Mouse (Mus musculus): ENCODE results near the gene Ccdc70. TPM values are rescaled to one million over a fixed set of nuclear protein-coding genes. Genes with fewer than 3 reads are reported as not detected.

The Ccdc70 gene
- total RNA-seq (2023): not detected

GRCm38 (mm10) chr8:21969475-21969874 is at the start of gene Ccdc70:
Gene Ccdc70, plus strand, starts transcription at chr8:21969775.

GRCm38 (mm10) chr8:21932610-21933009 is 37.0 kb upstream of the Ccdc70 start, which contains the start of gene Defb15:
Gene Defb15, minus strand, starts transcription at chr8:21932710.

GRCm38 (mm10) chr8:21938052-21938451 is 31.5 kb upstream of the Ccdc70 start, which contains the start of gene Defb35:
Gene Defb35, plus strand, starts transcription at chr8:21938352.

GRCm38 (mm10) chr8:21946462-21946861 is 23.1 kb upstream of the Ccdc70 start, which contains the start of gene Defb13:
Gene Defb13, plus strand, starts transcription at chr8:21946762.

GRCm38 (mm10) chr8:21958414-21958813 is 11.2 kb upstream of the Ccdc70 start, which contains the start of gene Fam90a1a:
Gene Fam90a1a, plus strand, starts transcription at chr8:21958714.

Other genes with a start within 250 kb of the Ccdc70 start
- gene Defa24, start 235.3 kb upstream of the Ccdc70 start, total RNA-seq (2023): not detected
- gene Defb50, start 146.2 kb upstream of the Ccdc70 start, total RNA-seq (2023): not detected
- not detected for gene Defb2, start 129.8 kb upstream of the Ccdc70 start, total RNA-seq (2023)
- gene Defb10, start 110.9 kb upstream of the Ccdc70 start, total RNA-seq (2023): not detected
- not detected for gene Defb9, start 84.4 kb upstream of the Ccdc70 start, total RNA-seq (2023)
- gene Defb11, start 63.4 kb upstream of the Ccdc70 start, total RNA-seq (2023): not detected
- not detected for gene Defb15, start 37.1 kb upstream of the Ccdc70 start, total RNA-seq (2023)
- not detected for gene Defb35, start 31.4 kb upstream of the Ccdc70 start, total RNA-seq (2023)
- gene Defb13, start 23.0 kb upstream of the Ccdc70 start, total RNA-seq (2023): not detected
- gene Fam90a1a, start 11.1 kb upstream of the Ccdc70 start, total RNA-seq (2023): not detected
- under 1 TPM; 0.09 to 0.18 TPM for gene Atp7b, start 90.5 kb downstream of the Ccdc70 start, total RNA-seq (2023)
- gene Alg11, start 90.9 kb downstream of the Ccdc70 start, total RNA-seq (2023): 10 to 100 TPM in 1 of 2 experiments, 1 to 10 TPM in 1; 9.1 to 13.5 TPM
- gene Nek5, start 155.3 kb downstream of the Ccdc70 start, total RNA-seq (2023): not detected
- 1 to 10 TPM; 2.9 to 3.1 TPM for gene Nek3, start 196.7 kb downstream of the Ccdc70 start, total RNA-seq (2023)
- under 1 TPM; 0.73 to 0.92 TPM for gene Ckap2, start 216.0 kb downstream of the Ccdc70 start, total RNA-seq (2023)
- gene Vps36, start 223.0 kb downstream of the Ccdc70 start, total RNA-seq (2023): 10 to 100 TPM; 21.4 to 23.1 TPM